Mouse (Mus musculus) bone marrow, adult 2 months (tissue): Measurements from ENCODE around the gene Ilkap.

ENCODE experiments used
- CTCF ChIP-seq: fragments of 200-500 bp; IDR thresholded peaks from 2 replicates; pipeline ENCODE4 v1.5.1; 2011; ENCODE audit warnings: low read length, control low read depth; ENCODE audit not compliant: control insufficient read depth, insufficient read depth
- POLR2A ChIP-seq: fragments of 200-500 bp; IDR thresholded peaks from 2 replicates; pipeline ENCODE4 v1.6.1; 2011; ENCODE audit warnings: low read depth, mild to moderate bottlenecking, control low read depth, low read length, borderline replicate concordance; ENCODE audit not compliant: control insufficient read depth

DNA sequence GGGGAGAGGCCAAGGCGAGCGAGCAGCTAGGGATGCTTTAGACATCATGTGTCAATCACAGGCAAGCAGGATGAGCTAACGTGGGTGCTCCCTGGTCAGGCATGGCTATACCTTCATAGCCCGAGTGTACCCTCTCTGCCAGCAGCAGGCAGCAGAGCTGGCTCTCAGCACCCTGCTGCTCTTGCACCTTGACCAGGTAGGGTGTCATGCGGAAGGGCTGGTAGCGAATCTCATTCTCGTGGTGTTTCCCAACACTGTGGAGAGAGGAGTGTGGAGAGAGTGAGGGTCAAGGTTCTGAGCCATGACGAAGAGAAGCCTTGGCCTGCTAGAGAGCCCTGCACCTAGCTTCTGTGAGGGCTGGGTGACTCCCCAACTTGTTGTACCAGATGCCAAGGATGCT lies 41.2 kb upstream of the Ilkap start:
- TF ChIP-seq CTCF (no peak), POLR2A (no peak)
